Mouse (Mus musculus): ENCODE results near the gene Tmem274. TPM values are rescaled to one million over a fixed set of nuclear protein-coding genes. Genes with fewer than 3 reads are reported as not detected.
A peak's percentile ranks its signal among the peaks of the same experiment; 100 is the strongest.

The Tmem274 gene
- polyA plus RNA-seq, 1 experiment from 2014 or later: not detected

GRCm38 (mm10) chr4:149485053-149485824 lies 8.1 kb downstream of the Tmem274 start, which contains the start of the genes Nmnat1 and Lzic:
TSS of gene Nmnat1 (minus strand) at chr4:149485202.
TSS of gene Lzic (plus strand) at chr4:149485229.
- H3K36me3 ChIP-seq (replicated peaks; ENCODE audit: control insufficient read depth, insufficient read depth, low read depth, low read length): peaks cover 10% of the 10 kb centered on the region
- ATAC-seq (replicated peaks; ENCODE audit: insufficient number of reproducible peaks, low FRiP score, low TSS enrichment, low read depth) (peak; percentile 96), DNase-seq (ENCODE audit: low spot score) (peak; percentile 97)
- H3K4me3 ChIP-seq (ENCODE audit: low read depth, low read length): peak within 1 kb of the TSS; percentile 82
- H3K27ac ChIP-seq (replicated peaks; ENCODE audit: low read depth, low read length): peak within 1 kb of the TSS; percentile 62
- H3K4me2 ChIP-seq (ENCODE audit: low read depth, low read length): peak within 1 kb of the TSS; percentile 80
- H3K9me3 ChIP-seq (replicated peaks; ENCODE audit: control insufficient read depth, low read length): no peaks in the 10 kb centered on the region
- no peaks in the 10 kb centered on the region for H3K27me3 ChIP-seq (ENCODE audit: control insufficient read depth, insufficient read depth, low read length)
- H3K4me1 ChIP-seq (ENCODE audit: control insufficient read depth, insufficient read depth, low read length): no peaks in the 10 kb centered on the region
- H3K9ac ChIP-seq (replicated peaks; ENCODE audit: low read length): peak within 1 kb of the TSS; percentile 76
- under 1% methylated on average over 60 of the region's 60 CpGs for WGBS

GRCm38 (mm10) chr4:149485825-149486206 lies 8.6 kb downstream of the Tmem274 start:
- Histone ChIP-seq H3K4me1 (ENCODE audit: control insufficient read depth, insufficient read depth, low read length) (no peaks in the 10 kb centered on the region), H3K27ac (replicated peaks; ENCODE audit: low read depth, low read length) (no peak overlapping the region), H3K9me3 (replicated peaks; ENCODE audit: control insufficient read depth, low read length) (no peaks in the 10 kb centered on the region), H3K4me3 (ENCODE audit: low read depth, low read length) (peak overlapping the region; percentile 82), H3K36me3 (replicated peaks; ENCODE audit: control insufficient read depth, insufficient read depth, low read depth, low read length) (peaks cover 10% of the 10 kb centered on the region), H3K27me3 (ENCODE audit: control insufficient read depth, insufficient read depth, low read length) (no peaks in the 10 kb centered on the region), H3K9ac (replicated peaks; ENCODE audit: low read length) (peak overlapping the region; percentile 76), H3K4me2 (ENCODE audit: low read depth, low read length) (peak overlapping the region; percentile 80)
- DNase-seq (ENCODE audit: low spot score) (peak; percentile 58), ATAC-seq (replicated peaks; ENCODE audit: insufficient number of reproducible peaks, low FRiP score, low TSS enrichment, low read depth) (no peak; the same call in 1 of the 2 replicates)
- WGBS: under 1% methylated on average over 10 of the region's 10 CpGs

GRCm38 (mm10) chr4:149487729-149488128 lies 10.6 kb downstream of the Tmem274 start:
- 96% methylated on average over 12 of the region's 12 CpGs for WGBS
- Histone ChIP-seq H3K4me1 (ENCODE audit: control insufficient read depth, insufficient read depth, low read length) (no peaks in the 10 kb centered on the region), H3K36me3 (replicated peaks; ENCODE audit: control insufficient read depth, insufficient read depth, low read depth, low read length) (peaks cover 16% of the 10 kb centered on the region), H3K27me3 (ENCODE audit: control insufficient read depth, insufficient read depth, low read length) (no peaks in the 10 kb centered on the region), H3K27ac (replicated peaks; ENCODE audit: low read depth, low read length) (no peak overlapping the region), H3K4me2 (ENCODE audit: low read depth, low read length) (no peak overlapping the region), H3K9ac (replicated peaks; ENCODE audit: low read length) (no peak overlapping the region), H3K4me3 (ENCODE audit: low read depth, low read length) (no peak overlapping the region), H3K9me3 (replicated peaks; ENCODE audit: control insufficient read depth, low read length) (no peaks in the 10 kb centered on the region)
- DNase-seq (ENCODE audit: low spot score) (no peak), ATAC-seq (replicated peaks; ENCODE audit: insufficient number of reproducible peaks, low FRiP score, low TSS enrichment, low read depth) (no peak)

GRCm38 (mm10) chr4:149489415-149490240 lies 12.4 kb downstream of the Tmem274 start:
- H3K27me3 ChIP-seq (ENCODE audit: control insufficient read depth, insufficient read depth, low read length): no peaks in the 10 kb centered on the region
- no peak overlapping the region for H3K4me2 ChIP-seq (ENCODE audit: low read depth, low read length)
- no peak overlapping the region for H3K4me3 ChIP-seq (ENCODE audit: low read depth, low read length)
- no peak for DNase-seq (ENCODE audit: low spot score)
- no peaks in the 10 kb centered on the region for H3K9me3 ChIP-seq (replicated peaks; ENCODE audit: control insufficient read depth, low read length)
- H3K9ac ChIP-seq (replicated peaks; ENCODE audit: low read length): no peak overlapping the region
- H3K36me3 ChIP-seq (replicated peaks; ENCODE audit: control insufficient read depth, insufficient read depth, low read depth, low read length): peaks cover 16% of the 10 kb centered on the region
- no peak overlapping the region for H3K27ac ChIP-seq (replicated peaks; ENCODE audit: low read depth, low read length)
- no peaks in the 10 kb centered on the region for H3K4me1 ChIP-seq (ENCODE audit: control insufficient read depth, insufficient read depth, low read length)
- WGBS: 95% methylated on average over 14 of the region's 14 CpGs
- ATAC-seq (replicated peaks; ENCODE audit: insufficient number of reproducible peaks, low FRiP score, low TSS enrichment, low read depth): no peak

GRCm38 (mm10) chr4:149491151-149491550 lies 14.0 kb downstream of the Tmem274 start:
- Histone ChIP-seq H3K4me3 (ENCODE audit: low read depth, low read length) (no peak overlapping the region), H3K4me1 (ENCODE audit: control insufficient read depth, insufficient read depth, low read length) (no peaks in the 10 kb centered on the region), H3K27me3 (ENCODE audit: control insufficient read depth, insufficient read depth, low read length) (no peaks in the 10 kb centered on the region), H3K36me3 (replicated peaks; ENCODE audit: control insufficient read depth, insufficient read depth, low read depth, low read length) (peaks cover 16% of the 10 kb centered on the region), H3K4me2 (ENCODE audit: low read depth, low read length) (no peak overlapping the region), H3K9me3 (replicated peaks; ENCODE audit: control insufficient read depth, low read length) (no peaks in the 10 kb centered on the region), H3K27ac (replicated peaks; ENCODE audit: low read depth, low read length) (no peak overlapping the region), H3K9ac (replicated peaks; ENCODE audit: low read length) (no peak overlapping the region)
- 93% methylated on average over 3 of the region's 3 CpGs for WGBS
- no peak for ATAC-seq (replicated peaks; ENCODE audit: insufficient number of reproducible peaks, low FRiP score, low TSS enrichment, low read depth)
- DNase-seq (ENCODE audit: low spot score): no peak

GRCm38 (mm10) chr4:149496612-149497011 lies 19.4 kb downstream of the Tmem274 start:
- Histone ChIP-seq H3K36me3 (replicated peaks; ENCODE audit: control insufficient read depth, insufficient read depth, low read depth, low read length) (peaks cover 4% of the 10 kb centered on the region; the same call in 1 of the 2 replicates), H3K27me3 (ENCODE audit: control insufficient read depth, insufficient read depth, low read length) (no peaks in the 10 kb centered on the region), H3K9me3 (replicated peaks; ENCODE audit: control insufficient read depth, low read length) (no peaks in the 10 kb centered on the region), H3K27ac (replicated peaks; ENCODE audit: low read depth, low read length) (no peak overlapping the region), H3K9ac (replicated peaks; ENCODE audit: low read length) (no peak overlapping the region), H3K4me2 (ENCODE audit: low read depth, low read length) (no peak overlapping the region), H3K4me1 (ENCODE audit: control insufficient read depth, insufficient read depth, low read length) (no peaks in the 10 kb centered on the region), H3K4me3 (ENCODE audit: low read depth, low read length) (no peak overlapping the region)
- WGBS: 30% methylated on average over 2 of the region's 2 CpGs
- ATAC-seq (replicated peaks; ENCODE audit: insufficient number of reproducible peaks, low FRiP score, low TSS enrichment, low read depth) (no peak), DNase-seq (ENCODE audit: low spot score) (peak; percentile 50)

- no peak overlapping the region for H3K4me2 ChIP-seq (ENCODE audit: low read depth, low read length)
- ATAC-seq (replicated peaks; ENCODE audit: insufficient number of reproducible peaks, low FRiP score, low TSS enrichment, low read depth) (no peak), DNase-seq (ENCODE audit: low spot score) (no peak)
- WGBS: 82% methylated on average over 8 of the region's 8 CpGs
- no peaks in the 10 kb centered on the region for H3K4me1 ChIP-seq (ENCODE audit: control insufficient read depth, insufficient read depth, low read length)
- H3K27me3 ChIP-seq (ENCODE audit: control insufficient read depth, insufficient read depth, low read length): no peaks in the 10 kb centered on the region
- no peak overlapping the region for H3K4me3 ChIP-seq (ENCODE audit: low read depth, low read length)
- H3K36me3 ChIP-seq (replicated peaks; ENCODE audit: control insufficient read depth, insufficient read depth, low read depth, low read length): peaks cover 4% of the 10 kb centered on the region
- H3K9ac ChIP-seq (replicated peaks; ENCODE audit: low read length): no peak overlapping the region
- H3K27ac ChIP-seq (replicated peaks; ENCODE audit: low read depth, low read length): no peak overlapping the region
- no peaks in the 10 kb centered on the region for H3K9me3 ChIP-seq (replicated peaks; ENCODE audit: control insufficient read depth, low read length)
These were observed 21.7 kb downstream of the Tmem274 start for GRCm38 (mm10) chr4:149498901-149499300.

- Histone ChIP-seq H3K27ac (replicated peaks; ENCODE audit: low read depth, low read length) (no peak overlapping the region; the same call in 1 of the 2 replicates), H3K4me3 (ENCODE audit: low read depth, low read length) (no peak overlapping the region), H3K27me3 (ENCODE audit: control insufficient read depth, insufficient read depth, low read length) (no peaks in the 10 kb centered on the region), H3K4me2 (ENCODE audit: low read depth, low read length) (no peak overlapping the region), H3K36me3 (replicated peaks; ENCODE audit: control insufficient read depth, insufficient read depth, low read depth, low read length) (peaks cover 4% of the 10 kb centered on the region), H3K9me3 (replicated peaks; ENCODE audit: control insufficient read depth, low read length) (no peaks in the 10 kb centered on the region), H3K9ac (replicated peaks; ENCODE audit: low read length) (no peak overlapping the region), H3K4me1 (ENCODE audit: control insufficient read depth, insufficient read depth, low read length) (no peaks in the 10 kb centered on the region)
- DNase-seq (ENCODE audit: low spot score): no peak
- ATAC-seq (replicated peaks; ENCODE audit: insufficient number of reproducible peaks, low FRiP score, low TSS enrichment, low read depth): no peak
- 72% methylated on average over 5 of the region's 5 CpGs for WGBS
These were observed 22.6 kb downstream of the Tmem274 start for GRCm38 (mm10) chr4:149499790-149500189.

Measured in embryonic facial prominence, embryonic 11.5 days (tissue).